Mouse (Mus musculus): ENCODE measurements at regions not wholly inside any gene's neighbourhood (a gene's known extent, or its start where the extent isn't known, plus 50 kb on each side); places are given as distances from the start of the nearest gene placed in this dataset.
"Not testable (repeated sequence)": the region's sequence is repeated elsewhere in the genome, so short reads cannot be mapped to it uniquely, and the experiment has no call there.

DNA sequence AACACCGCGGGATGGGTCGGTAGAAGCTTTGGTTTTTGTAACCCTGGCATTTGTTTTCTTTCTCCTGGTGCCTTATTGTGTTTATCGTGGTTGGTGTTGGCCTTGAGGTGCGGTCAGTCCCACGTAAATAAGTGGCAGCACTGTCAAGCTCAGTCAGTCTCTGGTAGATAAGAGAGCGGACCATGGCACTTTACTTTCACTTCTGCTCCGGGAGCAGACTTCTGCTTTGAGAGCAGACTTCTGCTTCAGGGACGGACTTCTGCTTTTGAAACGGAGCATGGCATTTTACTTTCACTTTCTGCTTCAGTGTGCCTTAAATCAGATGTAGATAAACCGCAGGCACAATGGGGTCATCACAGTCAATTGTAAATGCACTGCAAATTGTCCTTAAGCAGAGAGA, 54.3 kb upstream of the Ccdc66 start:
- DNase-seq = not testable (repeated sequence)

- not testable (repeated sequence) for DNase-seq
Measured at GRCm38 (mm10) chr14:27561974-27562373, 53.7 kb upstream of the Ccdc66 start.

DNA sequence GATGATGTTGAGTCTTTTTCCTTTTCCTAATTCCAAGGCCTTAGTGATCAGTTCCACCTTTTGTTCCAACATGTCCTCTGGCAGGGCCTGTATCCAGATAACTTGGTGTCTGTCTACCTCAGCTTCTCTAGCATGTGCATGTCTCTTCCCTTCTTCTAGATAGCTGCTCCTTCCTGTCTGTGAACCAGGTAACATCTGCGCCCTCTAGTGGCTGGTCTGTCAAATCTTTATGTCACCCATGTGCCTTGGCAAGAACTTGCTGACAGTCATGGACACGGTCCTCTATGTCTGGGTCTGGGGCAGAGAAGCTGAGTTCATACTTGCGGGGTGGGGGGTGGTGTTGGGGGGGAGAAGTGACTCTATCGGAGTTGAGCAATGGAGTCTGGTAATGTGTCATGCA, 52.2 kb upstream of the Ccdc66 start:
- DNase-seq = peak; percentile 14 to 58

GRCm38 (mm10) chr14:27558794-27559491, 50.7 kb upstream of the Ccdc66 start:
- no peak for DNase-seq
